Mouse (Mus musculus): Measurements from ENCODE around the gene Tspan9. TPM values are rescaled to one million over a fixed set of nuclear protein-coding genes. Genes with fewer than 3 reads are reported as not detected.

Tspan9 gene
- polyA plus RNA-seq, 1 experiment from 2014 or later: 114 TPM

DNA sequence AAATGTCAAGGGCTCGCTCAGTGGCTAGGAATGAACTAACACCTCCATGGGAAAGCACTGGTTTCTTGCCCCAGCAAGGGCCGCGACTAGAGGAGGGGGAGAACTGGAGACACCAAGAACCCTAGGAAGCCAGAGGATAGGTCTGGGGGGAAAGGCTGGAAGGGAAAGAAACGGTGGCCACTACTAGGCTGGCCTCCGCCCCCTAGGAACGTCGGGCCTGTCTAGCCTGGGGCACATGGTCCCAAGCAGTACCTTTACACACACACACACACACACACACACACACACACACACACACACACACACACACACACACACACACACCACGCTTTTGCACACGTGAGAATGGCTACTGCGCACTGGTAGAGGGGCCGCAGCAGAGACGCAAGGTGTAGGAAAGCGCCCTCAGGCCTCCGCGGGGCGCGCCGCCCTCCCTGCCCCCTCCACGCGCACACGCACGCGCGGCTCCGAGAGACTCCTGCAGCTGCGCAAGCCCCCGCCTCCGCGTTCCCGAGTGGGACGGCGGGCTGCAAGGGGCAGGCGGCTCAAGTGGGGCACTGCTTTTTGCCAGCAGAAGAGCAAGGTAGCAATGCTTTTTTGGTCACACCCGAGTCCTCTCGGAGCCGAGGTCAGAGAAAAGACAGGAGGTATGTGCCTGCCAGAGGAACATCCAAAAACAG lies 108.0 kb downstream of the Tspan9 start:
- Histone ChIP-seq H3K27ac (peak overlapping the region; percentile 85), H3K4me3 (replicated peaks) (peak overlapping the region; percentile 55), H3K9ac (replicated peaks) (peak overlapping the region; percentile 62), H3K4me1 (replicated peaks) (peaks cover 78% of the 10 kb centered on the region), H3K9me3 (no peaks in the 10 kb centered on the region), H3K27me3 (peaks cover 17% of the 10 kb centered on the region), H3K4me2 (peak overlapping the region; percentile 98), H3K36me3 (no peaks in the 10 kb centered on the region)
- ATAC-seq (ENCODE audit: insufficient number of reproducible peaks, insufficient read depth, low FRiP score, low TSS enrichment, low read depth): peak; percentile 49
- WGBS: under 1% methylated on average over 31 of the region's 36 CpGs

- Histone ChIP-seq H3K4me1 (replicated peaks) (peaks cover 78% of the 10 kb centered on the region), H3K36me3 (no peaks in the 10 kb centered on the region), H3K9me3 (no peaks in the 10 kb centered on the region), H3K4me3 (replicated peaks) (peak overlapping the region; percentile 55), H3K27me3 (peaks cover 17% of the 10 kb centered on the region), H3K9ac (replicated peaks) (peak overlapping the region; percentile 62), H3K4me2 (peak overlapping the region; percentile 98), H3K27ac (peak overlapping the region; percentile 85)
- ATAC-seq (ENCODE audit: insufficient number of reproducible peaks, insufficient read depth, low FRiP score, low TSS enrichment, low read depth): peak; percentile 84
- WGBS: under 1% methylated on average over 80 of the region's 80 CpGs
Observed at GRCm38 (mm10) chr6:128034317-128035249, 108.8 kb downstream of the Tspan9 start.

DNA sequence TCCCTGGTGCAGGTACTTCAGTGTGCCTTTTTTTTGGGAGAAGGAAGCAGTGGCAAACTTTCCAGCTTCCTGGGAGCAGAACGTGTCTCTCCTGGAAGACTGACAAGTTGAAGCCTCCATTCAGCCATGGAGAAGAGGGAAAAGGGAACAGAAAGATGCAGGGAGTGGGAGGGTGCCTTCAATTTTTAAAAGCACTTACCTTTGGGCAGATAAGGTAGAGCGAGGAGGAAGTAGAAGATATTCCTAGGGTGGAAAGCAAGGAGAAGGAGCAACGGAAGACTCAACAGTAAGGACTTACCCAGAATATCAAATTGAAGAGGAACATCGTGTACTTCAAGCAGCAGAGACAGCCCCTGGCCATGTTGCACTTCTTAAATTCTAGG lies 109.5 kb downstream of the Tspan9 start:
- H3K4me3 ChIP-seq (replicated peaks): peak overlapping the region; percentile 55

GRCm38 (mm10) chr6:128033172-128033867 lies 110.1 kb downstream of the Tspan9 start:
- WGBS: 36% methylated on average over 11 of the region's 11 CpGs
- no peak overlapping the region for H3K27ac ChIP-seq
- H3K4me2 ChIP-seq: peak overlapping the region; percentile 98
- H3K36me3 ChIP-seq: no peaks in the 10 kb centered on the region
- no peak for ATAC-seq (ENCODE audit: insufficient number of reproducible peaks, insufficient read depth, low FRiP score, low TSS enrichment, low read depth)
- H3K9ac ChIP-seq (replicated peaks): peak overlapping the region; percentile 61; the same call in 1 of the 2 replicates
- peaks cover 17% of the 10 kb centered on the region for H3K27me3 ChIP-seq
- peaks cover 78% of the 10 kb centered on the region for H3K4me1 ChIP-seq (replicated peaks)
- no peaks in the 10 kb centered on the region for H3K9me3 ChIP-seq
- peak overlapping the region; percentile 55 for H3K4me3 ChIP-seq (replicated peaks)

More for the DNA sequence above, 109.5 kb downstream of the Tspan9 start:
- ATAC-seq (ENCODE audit: insufficient number of reproducible peaks, insufficient read depth, low FRiP score, low TSS enrichment, low read depth): no peak
- Histone ChIP-seq H3K36me3 (no peaks in the 10 kb centered on the region), H3K27ac (no peak overlapping the region), H3K27me3 (peaks cover 17% of the 10 kb centered on the region), H3K4me1 (replicated peaks) (peaks cover 78% of the 10 kb centered on the region), H3K9me3 (no peaks in the 10 kb centered on the region), H3K4me2 (peak overlapping the region; percentile 98), H3K9ac (replicated peaks) (peak overlapping the region; percentile 61)
- WGBS: 10% methylated on average over 4 of the region's 4 CpGs

DNA sequence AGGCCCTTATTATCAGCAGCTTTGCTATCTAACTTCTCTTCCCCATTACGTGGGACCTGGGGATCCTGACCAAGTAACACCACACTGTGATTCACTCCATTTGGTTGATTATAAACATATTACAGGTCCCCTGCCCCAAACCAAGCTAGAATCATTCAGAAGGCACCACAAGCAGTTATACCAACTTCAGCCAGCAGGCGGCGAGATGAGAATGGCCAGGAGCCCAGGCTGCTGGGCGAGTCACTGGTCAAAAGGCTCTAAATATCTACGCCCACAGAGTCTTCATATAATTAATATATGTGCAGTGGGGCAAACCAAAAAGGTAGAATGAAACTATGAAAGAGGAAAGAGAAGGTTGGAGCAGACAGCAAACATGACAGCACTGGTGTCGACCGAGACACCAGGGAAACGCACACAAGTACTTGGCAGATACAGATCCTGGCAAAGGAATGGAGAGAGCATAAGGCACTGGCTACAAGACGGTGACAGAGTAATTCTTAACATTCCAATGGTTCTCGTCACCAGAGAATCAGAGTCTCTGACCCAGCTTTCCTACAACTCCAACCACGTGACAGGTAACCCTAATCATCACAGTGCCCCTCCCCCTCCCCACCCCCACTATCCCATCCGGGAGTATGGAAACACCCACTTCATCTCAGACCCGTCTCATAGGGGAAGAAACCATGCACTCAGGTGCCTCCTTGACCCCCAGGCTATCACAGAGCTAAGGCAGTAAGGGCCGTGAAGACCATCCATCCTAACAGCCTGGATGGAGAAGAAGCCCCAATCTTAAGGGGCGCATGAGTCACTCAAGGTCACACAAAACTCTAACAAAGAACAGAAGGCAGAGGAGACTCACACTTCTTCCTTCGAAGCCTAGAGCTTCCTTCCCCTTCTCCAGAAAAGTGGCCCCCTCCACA lies 110.9 kb downstream of the Tspan9 start:
- peak overlapping the region; percentile 98 for H3K4me2 ChIP-seq
- no peaks in the 10 kb centered on the region for H3K9me3 ChIP-seq
- peaks cover 77% of the 10 kb centered on the region for H3K4me1 ChIP-seq (replicated peaks)
- peak overlapping the region; percentile 8; the same call in 1 of the 2 replicates for H3K9ac ChIP-seq (replicated peaks)
- no peaks in the 10 kb centered on the region for H3K36me3 ChIP-seq
- H3K27ac ChIP-seq: no peak overlapping the region
- peaks cover 17% of the 10 kb centered on the region for H3K27me3 ChIP-seq
- no peak for ATAC-seq (ENCODE audit: insufficient number of reproducible peaks, insufficient read depth, low FRiP score, low TSS enrichment, low read depth)
- H3K4me3 ChIP-seq (replicated peaks): peak overlapping the region; percentile 55
- 33% methylated on average over 16 of the region's 16 CpGs for WGBS

DNA sequence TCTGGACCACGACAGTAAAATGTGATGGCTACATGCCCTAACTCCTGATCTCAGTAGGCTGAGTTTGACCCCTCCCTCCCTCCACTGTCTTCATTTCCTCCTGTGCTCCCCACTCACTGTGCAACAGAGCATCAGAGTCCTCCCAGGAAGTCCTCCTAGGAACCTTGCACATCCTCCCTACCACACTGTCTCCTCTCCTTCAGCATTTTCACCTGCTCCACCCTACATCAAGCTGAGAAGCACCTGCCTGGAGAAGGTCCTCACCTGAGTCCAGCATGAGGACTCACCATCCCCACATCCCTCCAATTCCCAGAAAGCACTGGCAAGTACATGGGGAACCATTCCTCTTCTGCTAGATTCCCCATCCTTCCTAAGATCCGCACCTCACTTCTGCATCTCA lies 111.8 kb downstream of the Tspan9 start:
- H3K4me1 ChIP-seq (replicated peaks): peaks cover 68% of the 10 kb centered on the region
- H3K4me2 ChIP-seq: no peak overlapping the region
- H3K27me3 ChIP-seq: peaks cover 17% of the 10 kb centered on the region
- ATAC-seq (ENCODE audit: insufficient number of reproducible peaks, insufficient read depth, low FRiP score, low TSS enrichment, low read depth): no peak
- no peaks in the 10 kb centered on the region for H3K9me3 ChIP-seq
- 75% methylated on average over 2 of the region's 2 CpGs for WGBS
- H3K9ac ChIP-seq (replicated peaks): no peak overlapping the region
- H3K4me3 ChIP-seq (replicated peaks): no peak overlapping the region
- H3K36me3 ChIP-seq: no peaks in the 10 kb centered on the region
- H3K27ac ChIP-seq: no peak overlapping the region

- Histone ChIP-seq H3K4me3 (replicated peaks) (no peak overlapping the region), H3K4me2 (no peak overlapping the region), H3K9me3 (no peaks in the 10 kb centered on the region), H3K27ac (no peak overlapping the region), H3K9ac (replicated peaks) (0 out of 2 replicates have a peak overlapping the region, but pooled peaks have one; percentile 12), H3K4me1 (replicated peaks) (peaks cover 63% of the 10 kb centered on the region), H3K27me3 (peaks cover 17% of the 10 kb centered on the region), H3K36me3 (no peaks in the 10 kb centered on the region)
- ATAC-seq (ENCODE audit: insufficient number of reproducible peaks, insufficient read depth, low FRiP score, low TSS enrichment, low read depth): no peak
- WGBS: 69% methylated on average over 4 of the region's 4 CpGs
Observed at GRCm38 (mm10) chr6:128031096-128031495, 112.3 kb downstream of the Tspan9 start.

DNA sequence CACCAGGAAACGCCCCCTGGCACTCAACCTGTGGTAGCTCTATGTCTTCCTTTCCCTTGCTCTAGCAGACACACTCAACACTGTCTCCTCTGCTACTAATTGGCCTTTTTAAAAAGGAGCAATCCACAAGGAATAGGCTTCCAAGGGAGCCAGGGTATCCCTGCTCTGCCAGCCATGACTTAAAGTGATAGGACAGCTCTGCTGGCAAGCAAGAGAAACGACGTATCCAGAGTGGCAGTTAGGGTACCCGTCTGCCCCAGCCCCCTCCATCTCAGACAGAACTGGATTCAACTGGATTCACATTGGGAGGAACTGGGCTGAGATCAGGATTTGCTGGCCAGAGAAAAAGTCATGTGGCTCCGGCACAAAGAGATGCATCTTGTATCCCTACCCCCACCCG lies 112.9 kb downstream of the Tspan9 start:
- no peak overlapping the region for H3K4me3 ChIP-seq (replicated peaks)
- no peak for ATAC-seq (ENCODE audit: insufficient number of reproducible peaks, insufficient read depth, low FRiP score, low TSS enrichment, low read depth)
- H3K27ac ChIP-seq: no peak overlapping the region
- WGBS: 82% methylated on average over 6 of the region's 6 CpGs
- no peak overlapping the region for H3K9ac ChIP-seq (replicated peaks)
- H3K4me2 ChIP-seq: no peak overlapping the region
- peaks cover 17% of the 10 kb centered on the region for H3K27me3 ChIP-seq
- H3K36me3 ChIP-seq: no peaks in the 10 kb centered on the region
- no peaks in the 10 kb centered on the region for H3K9me3 ChIP-seq
- peaks cover 61% of the 10 kb centered on the region for H3K4me1 ChIP-seq (replicated peaks)

DNA sequence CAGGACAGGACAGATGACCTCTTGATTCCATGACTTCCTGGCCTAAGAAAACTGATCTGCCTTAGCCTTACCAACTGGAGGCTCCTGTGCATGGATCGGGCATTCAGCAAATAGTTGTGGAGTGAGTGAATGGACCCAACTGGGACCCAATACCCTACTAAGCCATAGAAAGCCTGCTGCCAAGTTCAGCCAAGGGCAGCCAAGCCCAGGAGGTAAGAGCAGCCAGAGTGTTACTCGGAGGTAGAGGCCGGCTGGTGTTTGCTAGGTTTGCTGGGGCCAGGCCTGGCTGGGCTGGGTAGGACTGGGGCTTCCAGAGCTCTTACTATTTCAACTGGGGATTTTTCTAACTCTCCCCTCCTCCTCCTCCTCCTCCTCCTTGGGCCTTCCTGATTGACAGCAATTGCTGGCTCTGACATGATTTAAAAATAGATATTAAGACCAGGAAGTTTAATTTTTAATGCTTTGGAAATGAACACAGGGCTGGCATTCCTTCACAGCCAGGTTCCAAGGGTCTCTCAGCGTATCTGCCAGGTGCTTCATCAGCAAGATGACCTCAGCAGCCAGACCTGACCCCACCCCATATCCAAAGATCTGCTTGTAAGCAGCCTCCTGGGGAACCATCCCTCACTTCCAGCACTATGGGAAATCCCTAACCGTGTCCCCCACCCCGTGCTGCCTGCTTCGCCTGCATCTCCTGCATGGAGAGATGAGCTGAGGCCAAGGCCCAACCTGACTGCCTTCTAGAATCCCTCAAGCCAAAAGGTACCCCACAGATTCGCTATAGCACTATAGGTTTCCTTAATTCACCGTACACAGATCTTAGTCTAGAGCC lies 113.7 kb downstream of the Tspan9 start:
- no peak overlapping the region for H3K27ac ChIP-seq
- no peak overlapping the region for H3K4me2 ChIP-seq
- peaks cover 59% of the 10 kb centered on the region for H3K4me1 ChIP-seq (replicated peaks)
- no peak overlapping the region for H3K4me3 ChIP-seq (replicated peaks)
- H3K36me3 ChIP-seq: no peaks in the 10 kb centered on the region
- 89% methylated on average over 9 of the region's 9 CpGs for WGBS
- no peak for ATAC-seq (ENCODE audit: insufficient number of reproducible peaks, insufficient read depth, low FRiP score, low TSS enrichment, low read depth)
- H3K27me3 ChIP-seq: peaks cover 17% of the 10 kb centered on the region
- no peak overlapping the region for H3K9ac ChIP-seq (replicated peaks)
- no peaks in the 10 kb centered on the region for H3K9me3 ChIP-seq

Data from limb, embryonic 12.5 days (tissue).